Mouse (Mus musculus) small intestine, adult 2 months (tissue): ENCODE results near the gene Gramd2.

Source experiments
- CTCF ChIP-seq: fragments of 200-500 bp; IDR thresholded peaks from 2 replicates; pipeline ENCODE4 v1.5.1; 2012; ENCODE audit warnings: low read depth, mild to moderate bottlenecking, control low read depth, inconsistent platforms, low read length, moderate library complexity, mixed read lengths; ENCODE audit not compliant: insufficient replicate concordance, insufficient read length; ENCODE audit errors: extremely low read depth
- POLR2A ChIP-seq: fragments of 200-500 bp; IDR thresholded peaks from 2 replicates; pipeline ENCODE4 v1.6.1; 2012; ENCODE audit warnings: low read depth, mild to moderate bottlenecking, control low read depth, inconsistent platforms, low read length, moderate library complexity

DNA sequence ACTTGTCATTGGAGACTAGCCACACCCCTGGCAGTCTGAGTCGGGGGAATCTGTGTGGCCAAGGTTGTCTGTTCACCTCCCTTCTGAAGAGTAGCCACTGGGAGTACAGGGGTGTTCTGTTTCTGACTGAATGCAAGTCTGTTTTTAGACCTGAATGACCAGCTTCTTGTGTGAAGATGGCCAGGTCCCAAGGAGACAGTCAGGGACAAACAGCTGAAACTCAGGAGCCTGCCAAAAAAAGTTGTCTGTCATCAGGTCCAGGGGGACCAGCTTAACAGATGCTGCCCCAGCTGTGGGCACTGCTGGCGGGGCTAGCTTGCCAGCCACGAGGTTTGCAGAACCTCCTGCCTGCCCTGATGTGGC lies 15.5 kb downstream of the Gramd2 start:
- TF ChIP-seq CTCF (no peak), POLR2A (no peak)
